Mouse (Mus musculus): ENCODE results near the gene Tmem102. TPM values are rescaled to one million over a fixed set of nuclear protein-coding genes. Genes with fewer than 3 reads are reported as not detected.

Gene Tmem102
- polyA plus RNA-seq, 1 experiment from 2014 or later = 2.0 TPM

Other genes with a start within 250 kb of the Tmem102 start
- 134 and 160 TPM in 2 replicates for gene Efnb3, start 245.4 kb downstream of the Tmem102 start, polyA plus RNA-seq (2015; fragmentation: Nextera tagmentation; extraction: Ambion mirVana)
- gene Wrap53, start 225.4 kb downstream of the Tmem102 start, polyA plus RNA-seq (2015; fragmentation: Nextera tagmentation; extraction: Ambion mirVana) = 19.6 and 20.6 TPM in 2 replicates
- gene Trp53, start 225.3 kb downstream of the Tmem102 start, polyA plus RNA-seq (2015; fragmentation: Nextera tagmentation; extraction: Ambion mirVana) = 61.1 and 64.2 TPM in 2 replicates
- gene Atp1b2, start 199.7 kb downstream of the Tmem102 start, polyA plus RNA-seq (2015; fragmentation: Nextera tagmentation; extraction: Ambion mirVana) = 71.9 and 89.4 TPM in 2 replicates
- gene Shbg, start 187.7 kb downstream of the Tmem102 start, polyA plus RNA-seq (2015; fragmentation: Nextera tagmentation; extraction: Ambion mirVana) = not detected in 2 replicates
- gene Sat2, start 183.6 kb downstream of the Tmem102 start, polyA plus RNA-seq (2015; fragmentation: Nextera tagmentation; extraction: Ambion mirVana) = 22.5 and 23.9 TPM in 2 replicates
- gene Fxr2, start 172.6 kb downstream of the Tmem102 start, polyA plus RNA-seq (2015; fragmentation: Nextera tagmentation; extraction: Ambion mirVana) = 41.3 and 41.5 TPM in 2 replicates
- gene Sox15, start 150.3 kb downstream of the Tmem102 start, polyA plus RNA-seq (2015; fragmentation: Nextera tagmentation; extraction: Ambion mirVana) = not detected in 2 replicates
- 101 and 108 TPM in 2 replicates for gene Mpdu1, start 143.0 kb downstream of the Tmem102 start, polyA plus RNA-seq (2015; fragmentation: Nextera tagmentation; extraction: Ambion mirVana)
- gene Cd68, start 139.5 kb downstream of the Tmem102 start, polyA plus RNA-seq (2015; fragmentation: Nextera tagmentation; extraction: Ambion mirVana) = 10.3 and 12.2 TPM in 2 replicates
- 476 and 491 TPM in 2 replicates for gene Eif4a1, start 133.2 kb downstream of the Tmem102 start, polyA plus RNA-seq (2015; fragmentation: Nextera tagmentation; extraction: Ambion mirVana)
- 101 and 103 TPM in 2 replicates for gene Senp3, start 123.5 kb downstream of the Tmem102 start, polyA plus RNA-seq (2015; fragmentation: Nextera tagmentation; extraction: Ambion mirVana)
- gene Tnfsf13, start 119.8 kb downstream of the Tmem102 start, polyA plus RNA-seq (2015; fragmentation: Nextera tagmentation; extraction: Ambion mirVana) = 0.61 and 0.76 TPM in 2 replicates
- gene Tnfsf12, start 109.8 kb downstream of the Tmem102 start, polyA plus RNA-seq (2015; fragmentation: Nextera tagmentation; extraction: Ambion mirVana) = 3.5 and 5.0 TPM in 2 replicates
- 1.2 and 1.9 TPM in 2 replicates for gene Tnfsfm13, start 109.5 kb downstream of the Tmem102 start, polyA plus RNA-seq (2015; fragmentation: Nextera tagmentation; extraction: Ambion mirVana)
- gene Polr2a, start 47.0 kb downstream of the Tmem102 start, polyA plus RNA-seq (2015; fragmentation: Nextera tagmentation; extraction: Ambion mirVana) = 15.6 and 16.6 TPM in 2 replicates
- gene Slc35g3, start 43.7 kb downstream of the Tmem102 start, polyA plus RNA-seq (2015; fragmentation: Nextera tagmentation; extraction: Ambion mirVana) = 0.51 and 0.66 TPM in 2 replicates
- 5.2 and 5.3 TPM in 2 replicates for gene Zbtb4, start 39.7 kb downstream of the Tmem102 start, polyA plus RNA-seq (2015; fragmentation: Nextera tagmentation; extraction: Ambion mirVana)
- gene Chrnb1, start 9.7 kb downstream of the Tmem102 start, polyA plus RNA-seq (2015; fragmentation: Nextera tagmentation; extraction: Ambion mirVana) = 1.2 and 2.2 TPM in 2 replicates
- 5.7 and 7.1 TPM in 2 replicates for gene Fgf11, start 3.8 kb downstream of the Tmem102 start, polyA plus RNA-seq (2015; fragmentation: Nextera tagmentation; extraction: Ambion mirVana)
- gene Gm39566, start 9.7 kb upstream of the Tmem102 start, polyA plus RNA-seq (2015; fragmentation: Nextera tagmentation; extraction: Ambion mirVana) = not detected in 2 replicates
- not detected in 2 replicates for gene Spem2, start 12.8 kb upstream of the Tmem102 start, polyA plus RNA-seq (2015; fragmentation: Nextera tagmentation; extraction: Ambion mirVana)
- gene Spem1, start 16.6 kb upstream of the Tmem102 start, polyA plus RNA-seq (2015; fragmentation: Nextera tagmentation; extraction: Ambion mirVana) = 0.21 and 0.34 TPM in 2 replicates
- 20.9 and 21.0 TPM in 2 replicates for gene Nlgn2, start 32.2 kb upstream of the Tmem102 start, polyA plus RNA-seq (2015; fragmentation: Nextera tagmentation; extraction: Ambion mirVana)
- 375 and 391 TPM in 2 replicates for gene Tmem256, start 32.9 kb upstream of the Tmem102 start, polyA plus RNA-seq (2015; fragmentation: Nextera tagmentation; extraction: Ambion mirVana)
- 46.0 and 47.5 TPM in 2 replicates for gene Plscr3, start 40.8 kb upstream of the Tmem102 start, polyA plus RNA-seq (2015; fragmentation: Nextera tagmentation; extraction: Ambion mirVana)
- gene Tnk1, start 53.1 kb upstream of the Tmem102 start, polyA plus RNA-seq (2015; fragmentation: Nextera tagmentation; extraction: Ambion mirVana) = 0.10 and 0.12 TPM in 2 replicates
- gene Tmem95, start 72.4 kb upstream of the Tmem102 start, polyA plus RNA-seq (2015; fragmentation: Nextera tagmentation; extraction: Ambion mirVana) = not detected in 2 replicates
- 2.0 and 2.4 TPM in 2 replicates for gene Kctd11, start 75.8 kb upstream of the Tmem102 start, polyA plus RNA-seq (2015; fragmentation: Nextera tagmentation; extraction: Ambion mirVana)
- gene Acap1, start 89.9 kb upstream of the Tmem102 start, polyA plus RNA-seq (2015; fragmentation: Nextera tagmentation; extraction: Ambion mirVana) = 0.52 and 0.58 TPM in 2 replicates
- gene 2810408A11Rik, start 95.4 kb upstream of the Tmem102 start, polyA plus RNA-seq (2015; fragmentation: Nextera tagmentation; extraction: Ambion mirVana) = 8.8 TPM in 2 replicates
- 16.6 and 19.9 TPM in 2 replicates for gene Neurl4, start 95.4 kb upstream of the Tmem102 start, polyA plus RNA-seq (2015; fragmentation: Nextera tagmentation; extraction: Ambion mirVana)
- gene Gps2, start 108.3 kb upstream of the Tmem102 start, polyA plus RNA-seq (2015; fragmentation: Nextera tagmentation; extraction: Ambion mirVana) = 68.4 and 69.9 TPM in 2 replicates
- 1,083 and 1,119 TPM in 2 replicates for gene Eif5a, start 116.3 kb upstream of the Tmem102 start, polyA plus RNA-seq (2015; fragmentation: Nextera tagmentation; extraction: Ambion mirVana)
- 6.7 and 6.8 TPM in 2 replicates for gene Ybx2, start 130.2 kb upstream of the Tmem102 start, polyA plus RNA-seq (2015; fragmentation: Nextera tagmentation; extraction: Ambion mirVana)
- gene Slc2a4, start 142.6 kb upstream of the Tmem102 start, polyA plus RNA-seq (2015; fragmentation: Nextera tagmentation; extraction: Ambion mirVana) = 3.4 and 4.1 TPM in 2 replicates
- gene Cldn7, start 159.2 kb upstream of the Tmem102 start, polyA plus RNA-seq (2015; fragmentation: Nextera tagmentation; extraction: Ambion mirVana) = 0.34 and 1.0 TPM in 2 replicates
- gene Ctdnep1, start 175.5 kb upstream of the Tmem102 start, polyA plus RNA-seq (2015; fragmentation: Nextera tagmentation; extraction: Ambion mirVana) = 23.5 and 27.1 TPM in 2 replicates
- gene Elp5, start 176.9 kb upstream of the Tmem102 start, polyA plus RNA-seq (2015; fragmentation: Nextera tagmentation; extraction: Ambion mirVana) = 163 and 174 TPM in 2 replicates
- 561 and 571 TPM in 2 replicates for gene Gabarap, start 185.5 kb upstream of the Tmem102 start, polyA plus RNA-seq (2015; fragmentation: Nextera tagmentation; extraction: Ambion mirVana)
- gene Phf23, start 190.2 kb upstream of the Tmem102 start, polyA plus RNA-seq (2015; fragmentation: Nextera tagmentation; extraction: Ambion mirVana) = 56.1 and 62.2 TPM in 2 replicates
- gene Dvl2, start 195.0 kb upstream of the Tmem102 start, polyA plus RNA-seq (2015; fragmentation: Nextera tagmentation; extraction: Ambion mirVana) = 26.4 and 28.7 TPM in 2 replicates
- 58.0 and 62.2 TPM in 2 replicates for gene Acadvl, start 209.8 kb upstream of the Tmem102 start, polyA plus RNA-seq (2015; fragmentation: Nextera tagmentation; extraction: Ambion mirVana)
- gene Dlg4, start 211.3 kb upstream of the Tmem102 start, polyA plus RNA-seq (2015; fragmentation: Nextera tagmentation; extraction: Ambion mirVana) = 23.8 and 24.1 TPM in 2 replicates
- 2.8 and 4.7 TPM in 2 replicates for gene Asgr1, start 248.5 kb upstream of the Tmem102 start, polyA plus RNA-seq (2015; fragmentation: Nextera tagmentation; extraction: Ambion mirVana)

Data from hindbrain, embryonic 15.5 days (tissue).